Mouse (Mus musculus): Measurements from ENCODE around the gene Olfr877.

Olfr877 gene

GRCm38 (mm10) chr9:37853969-37854368, at the start of gene Olfr877:
Olfr877 (plus strand) TSS chr9:37854269.
- no peak for DNase-seq (ENCODE audit: inconsistent ontology term)

DNA sequence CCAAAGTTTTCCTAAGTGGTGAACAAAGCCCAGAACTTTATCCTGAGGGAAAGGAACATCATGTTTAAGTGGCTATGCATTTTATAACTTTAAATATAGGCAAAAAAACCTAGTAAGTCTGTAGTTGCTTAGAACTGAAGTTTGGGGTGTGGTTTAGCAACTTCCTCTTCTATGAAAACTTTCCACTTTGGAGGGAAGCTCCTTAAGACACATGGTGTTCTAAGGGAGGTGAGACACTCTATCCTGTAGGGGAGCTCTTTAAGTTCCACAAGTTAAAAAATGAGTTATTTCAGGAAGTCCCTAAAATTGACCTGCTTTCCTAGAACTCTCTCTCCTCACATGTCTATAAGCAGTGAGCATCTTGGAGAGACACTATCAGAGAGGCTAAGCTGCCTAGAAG, 46.8 kb upstream of the Olfr877 start:
- DNase-seq (ENCODE audit: inconsistent ontology term) = no peak

DNA sequence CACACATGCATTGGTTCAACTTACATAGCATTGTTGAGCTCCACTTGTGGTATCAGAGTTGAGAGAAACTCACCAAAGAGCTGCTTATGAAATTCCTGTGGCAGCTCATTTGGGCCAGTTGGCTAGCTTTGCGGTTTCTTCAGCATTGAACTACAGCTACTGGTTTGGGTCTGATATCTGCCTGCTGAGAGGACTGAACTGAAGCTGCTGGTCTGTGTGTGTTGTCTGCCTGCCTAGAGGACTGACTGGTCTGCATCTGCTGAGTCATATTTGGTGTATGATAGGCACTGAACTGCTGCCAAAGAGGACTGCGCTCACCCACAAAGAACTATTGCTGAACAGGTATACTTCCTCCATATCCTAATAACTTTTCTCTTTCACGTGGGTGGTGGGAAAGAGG, 45.6 kb upstream of the Olfr877 start:
- peak; percentile 92 for DNase-seq (ENCODE audit: inconsistent ontology term)

- peak; percentile 52 for DNase-seq (ENCODE audit: inconsistent ontology term)
Measured at GRCm38 (mm10) chr9:37808976-37809375, 45.1 kb upstream of the Olfr877 start.

- no peak for DNase-seq (ENCODE audit: inconsistent ontology term)
Measured at GRCm38 (mm10) chr9:37814696-37815095, 39.4 kb upstream of the Olfr877 start.

GRCm38 (mm10) chr9:37829881-37830280, 24.2 kb upstream of the Olfr877 start:
- no peak for DNase-seq (ENCODE audit: inconsistent ontology term)

DNA sequence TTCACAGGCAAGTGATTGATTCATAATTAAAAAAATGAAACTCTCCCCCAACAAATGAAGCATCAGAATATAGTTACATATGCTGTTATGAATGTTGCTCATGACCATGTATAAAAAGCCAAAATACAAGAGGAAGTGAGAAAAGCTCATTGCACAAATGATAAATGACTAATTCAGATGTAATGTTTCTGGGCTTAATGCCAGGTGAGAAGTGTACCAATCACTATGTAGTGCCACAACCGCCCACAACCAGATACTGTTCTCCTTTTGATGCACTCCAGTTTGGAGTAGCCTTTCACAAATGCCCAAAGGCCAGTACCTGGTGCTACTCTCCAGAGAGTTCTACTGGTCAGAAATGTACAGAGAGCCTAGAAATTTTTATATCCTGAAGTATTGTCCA, 20.7 kb upstream of the Olfr877 start:
- DNase-seq (ENCODE audit: inconsistent ontology term) = peak; percentile 86

DNA sequence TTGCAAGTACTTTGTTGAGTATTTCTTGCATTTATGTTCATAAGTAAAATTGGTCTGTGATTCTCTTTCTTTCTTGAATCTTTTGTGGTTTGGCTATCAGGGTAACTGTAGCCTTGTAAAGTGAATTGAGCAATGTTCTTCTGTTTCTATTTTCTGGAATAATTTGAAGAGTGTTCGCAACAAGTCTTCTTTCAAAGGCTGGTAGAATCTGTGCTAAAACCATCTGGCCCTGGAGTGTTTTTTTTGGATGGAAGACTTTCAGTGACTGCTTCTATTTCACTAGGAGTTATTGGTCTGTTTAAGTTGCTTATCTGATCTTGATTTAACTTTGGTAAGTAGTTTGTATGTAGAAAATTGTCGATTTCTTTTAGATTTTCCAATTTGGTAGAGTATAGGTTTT, 4.8 kb upstream of the Olfr877 start:
- DNase-seq (ENCODE audit: inconsistent ontology term) = no peak

DNA sequence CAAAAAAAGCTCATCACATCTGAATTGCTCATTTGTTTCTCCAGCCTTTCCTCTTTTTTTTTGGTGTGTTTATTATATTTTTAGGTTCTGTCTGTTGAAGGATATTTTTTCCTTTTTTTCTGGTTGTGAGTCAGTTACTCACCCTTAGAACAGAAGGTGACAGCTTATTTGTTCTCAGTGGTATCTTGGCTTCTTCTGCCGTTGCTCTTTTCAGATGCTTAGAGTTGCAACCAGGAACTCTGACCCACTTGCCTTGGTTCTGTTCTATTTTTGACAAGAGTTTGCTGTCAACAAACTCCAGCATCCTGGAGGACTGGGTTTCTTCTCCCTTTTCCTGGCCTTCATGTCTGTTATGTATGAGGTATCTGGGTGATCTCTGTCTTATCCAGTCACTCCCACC, 9.3 kb downstream of the Olfr877 start:
- DNase-seq (ENCODE audit: inconsistent ontology term) = peak; percentile 14

- no peak for DNase-seq (ENCODE audit: inconsistent ontology term)
Measured at GRCm38 (mm10) chr9:37870246-37870645, 16.2 kb downstream of the Olfr877 start.

DNA sequence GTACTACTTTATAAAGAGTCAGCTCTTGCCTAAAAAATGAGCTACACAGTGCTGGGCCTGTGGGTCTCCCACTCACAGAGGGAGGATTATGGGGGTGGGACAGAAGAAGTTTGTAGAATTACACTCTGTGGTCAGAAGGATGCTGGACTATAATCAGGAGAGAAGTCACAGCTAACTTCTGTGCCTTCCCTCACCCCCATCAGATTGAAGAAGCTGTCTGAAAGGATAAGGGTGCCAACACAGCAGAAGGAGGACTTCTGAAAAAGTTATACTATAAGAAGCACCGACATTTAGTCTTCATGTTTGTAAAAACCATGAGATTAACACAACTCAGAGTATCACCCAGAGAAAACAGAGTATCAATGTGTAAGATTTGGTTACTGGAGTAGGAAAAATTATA, 17.0 kb downstream of the Olfr877 start:
- DNase-seq (ENCODE audit: inconsistent ontology term) = no peak

DNA sequence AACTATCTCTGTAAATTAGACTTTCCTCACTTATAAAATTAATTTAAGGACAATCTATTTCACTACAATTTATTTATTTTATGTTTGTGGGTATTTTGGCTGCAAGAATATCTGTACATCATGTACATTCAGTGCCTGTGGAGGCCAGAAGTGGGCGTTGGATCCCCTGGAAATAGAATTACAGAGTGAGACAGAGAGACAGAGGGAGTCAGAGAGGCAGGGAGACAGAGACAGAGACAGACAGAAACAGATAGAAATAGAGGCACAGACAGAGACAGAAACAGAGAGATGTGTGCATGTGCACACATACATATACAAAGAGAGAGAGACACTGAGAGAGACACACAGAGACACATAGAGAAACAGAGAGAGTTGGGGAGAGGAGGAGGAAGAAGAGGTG, 17.5 kb downstream of the Olfr877 start:
- no peak for DNase-seq (ENCODE audit: inconsistent ontology term)

GRCm38 (mm10) chr9:37890960-37891359, 36.9 kb downstream of the Olfr877 start:
- DNase-seq (ENCODE audit: inconsistent ontology term) = no peak

GRCm38 (mm10) chr9:37896661-37897060, 42.6 kb downstream of the Olfr877 start, which contains the start of gene Olfr145:
Olfr145 (plus strand) TSS chr9:37896724.
- DNase-seq (ENCODE audit: inconsistent ontology term) = peak; percentile 0

DNA sequence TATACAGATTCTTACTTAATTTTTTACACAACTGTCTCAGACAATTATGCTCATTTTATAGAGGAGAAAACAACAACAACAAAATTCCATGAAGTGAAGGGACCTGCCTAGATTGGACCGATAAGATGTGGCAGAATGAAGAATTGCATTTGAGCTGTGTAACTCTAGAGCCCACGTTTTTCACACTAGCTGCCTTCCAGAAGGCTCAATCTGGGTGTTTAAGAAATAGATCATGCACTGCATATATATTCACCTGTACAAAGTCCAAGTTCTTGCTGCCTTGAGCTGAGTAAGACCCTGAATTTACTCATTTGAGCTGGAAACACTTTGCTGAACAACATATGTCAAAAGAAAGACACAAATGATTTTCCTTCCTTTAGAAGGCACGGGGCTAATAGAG, 51.5 kb downstream of the Olfr877 start:
- DNase-seq (ENCODE audit: inconsistent ontology term) = no peak
